Mouse (Mus musculus) stomach, embryonic 16.5 days (tissue): Measurements from ENCODE around the gene Glipr2. TPM values are rescaled to one million over a fixed set of nuclear protein-coding genes. Genes with fewer than 3 reads are reported as not detected.

Source experiments
- ATAC-seq: fragments of 200-750 bp; cut with Nextera tagmentation; 2 replicates; pipeline ENCODE4 v1.8.0; 2017; ENCODE audit warnings: moderate number of reproducible peaks, moderate TSS enrichment; ENCODE audit not compliant: insufficient read depth, low FRiP score
- H3K27ac ChIP-seq: fragments of 300-500 bp; sonication (generic); 2 replicates; pipeline ENCODE4 v1.5.1; 2014; ENCODE audit warnings: low read length
- H3K27me3 ChIP-seq: fragments of 300-500 bp; sonication (generic); 2 replicates; pipeline ENCODE4 v1.6.1; 2014; ENCODE audit warnings: low read length, control low read depth, mixed read lengths; ENCODE audit not compliant: control insufficient read depth, insufficient read depth
- H3K36me3 ChIP-seq: fragments of 300-500 bp; sonication (generic); 2 replicates; pipeline ENCODE4 v1.6.1; 2014; ENCODE audit warnings: low read length; ENCODE audit not compliant: control insufficient read depth, insufficient read depth
- H3K4me1 ChIP-seq: fragments of 300-500 bp; sonication (generic); 2 replicates; pipeline ENCODE4 v1.6.1; 2014; ENCODE audit warnings: low read length, control low read depth, mixed read lengths; ENCODE audit not compliant: control insufficient read depth, insufficient read depth
- H3K4me2 ChIP-seq: fragments of 300-500 bp; sonication (generic); 2 replicates; pipeline ENCODE4 v1.6.1; 2014; ENCODE audit warnings: low read depth, low read length, mixed read lengths
- H3K4me3 ChIP-seq: fragments of 300-500 bp; sonication (generic); replicated peaks from 2 replicates; pipeline ENCODE4 v1.5.1; 2014; ENCODE audit warnings: mild to moderate bottlenecking, low read length
- H3K9ac ChIP-seq: fragments of 300-500 bp; sonication (generic); 2 replicates; pipeline ENCODE4 v1.6.1; 2014; ENCODE audit warnings: low read length
- H3K9me3 ChIP-seq: fragments of 300-500 bp; sonication (generic); replicated peaks from 2 replicates; pipeline ENCODE4 v1.6.1; 2016; ENCODE audit warnings: low read length, control low read depth; ENCODE audit not compliant: control insufficient read depth
- WGBS: fragments of 180-500 bp; shearing (Covaris S2); extraction: QIAGEN DNeasy Blood & Tissue Kit; methylation state at CpG from one replicate; pipeline ENCODE4 v1.1.7; 2014; 5-methylcytosine and 5-hydroxymethylcytosine counted together
- polyA plus RNA-seq: library from polyadenylated mRNA; unstranded; fragments of >200 nt; fragmentation: Nextera tagmentation; extraction: Ambion mirVana; gene quantifications from 2 replicates; pipeline ENCODE4 v1.2.1, GENCODE M21; 2015

The Glipr2 gene
- polyA plus RNA-seq, 1 experiment from 2014 or later = 105 TPM

- H3K4me3 ChIP-seq = no peak overlapping the region
- no peaks in the 10 kb centered on the region for H3K27me3 ChIP-seq
- no peak overlapping the region for H3K4me2 ChIP-seq
- peak overlapping the region; percentile 43; the same call in 1 of the 2 replicates for H3K9ac ChIP-seq
- WGBS = 75% methylated on average over 7 of the region's 7 CpGs
- no peak for ATAC-seq
- peak overlapping the region; percentile 88 for H3K27ac ChIP-seq
- H3K4me1 ChIP-seq = peaks cover 49% of the 10 kb centered on the region
- H3K36me3 ChIP-seq = no peaks in the 10 kb centered on the region
- no peaks in the 10 kb centered on the region for H3K9me3 ChIP-seq
Observed at GRCm38 (mm10) chr4:43965856-43966535, 8.8 kb downstream of the Glipr2 start.

- peak overlapping the region; percentile 81 for H3K27ac ChIP-seq
Observed at GRCm38 (mm10) chr4:43968650-43969049, 11.4 kb downstream of the Glipr2 start.

GRCm38 (mm10) chr4:43969373-43969772 lies 12.2 kb downstream of the Glipr2 start:
- peak overlapping the region; percentile 60; the same call in 1 of the 2 replicates for H3K27ac ChIP-seq
- H3K36me3 ChIP-seq = no peaks in the 10 kb centered on the region
- H3K9me3 ChIP-seq = no peaks in the 10 kb centered on the region
- ATAC-seq = no peak
- H3K9ac ChIP-seq = 0 out of 2 replicates have a peak overlapping the region, but pooled peaks have one; percentile 39
- no peak overlapping the region for H3K4me2 ChIP-seq
- H3K27me3 ChIP-seq = no peaks in the 10 kb centered on the region
- 27% methylated on average over 4 of the region's 4 CpGs for WGBS
- H3K4me1 ChIP-seq = peaks cover 57% of the 10 kb centered on the region
- no peak overlapping the region for H3K4me3 ChIP-seq

More at GRCm38 (mm10) chr4:43968650-43969049, 11.4 kb downstream of the Glipr2 start:
- H3K36me3 ChIP-seq = no peaks in the 10 kb centered on the region
- 50% methylated on average over 13 of the region's 13 CpGs for WGBS
- no peaks in the 10 kb centered on the region for H3K9me3 ChIP-seq
- no peak overlapping the region; the same call in 1 of the 2 replicates for H3K4me2 ChIP-seq
- peaks cover 59% of the 10 kb centered on the region for H3K4me1 ChIP-seq
- H3K9ac ChIP-seq = 0 out of 2 replicates have a peak overlapping the region, but pooled peaks have one; percentile 26
- H3K4me3 ChIP-seq = no peak overlapping the region
- no peaks in the 10 kb centered on the region for H3K27me3 ChIP-seq
- no peak for ATAC-seq

- no peak for ATAC-seq
Observed at GRCm38 (mm10) chr4:43970393-43971330, 13.5 kb downstream of the Glipr2 start.

GRCm38 (mm10) chr4:43971541-43972136 lies 14.4 kb downstream of the Glipr2 start:
- Histone ChIP-seq H3K4me1 (peaks cover 49% of the 10 kb centered on the region), H3K27me3 (no peaks in the 10 kb centered on the region), H3K9ac (no peak overlapping the region; the same call in 1 of the 2 replicates), H3K27ac (peak overlapping the region; percentile 79), H3K36me3 (no peaks in the 10 kb centered on the region), H3K4me3 (no peak overlapping the region), H3K4me2 (peak overlapping the region; percentile 20; the same call in 1 of the 2 replicates), H3K9me3 (no peaks in the 10 kb centered on the region)
- WGBS = 53% methylated on average over 9 of the region's 9 CpGs
- ATAC-seq = peak; percentile 8; the same call in 1 of the 2 replicates

More at GRCm38 (mm10) chr4:43970393-43971330, 13.5 kb downstream of the Glipr2 start:
- Histone ChIP-seq H3K9ac (no peak overlapping the region), H3K4me3 (no peak overlapping the region), H3K27ac (no peak overlapping the region), H3K27me3 (no peaks in the 10 kb centered on the region), H3K9me3 (no peaks in the 10 kb centered on the region), H3K4me2 (no peak overlapping the region), H3K36me3 (no peaks in the 10 kb centered on the region), H3K4me1 (peaks cover 52% of the 10 kb centered on the region)
- 90% methylated on average over 20 of the region's 20 CpGs for WGBS

- Histone ChIP-seq H3K4me3 (no peak overlapping the region), H3K4me1 (peaks cover 49% of the 10 kb centered on the region)
Observed at GRCm38 (mm10) chr4:43972137-43972591, 15.0 kb downstream of the Glipr2 start.

GRCm38 (mm10) chr4:43973526-43973981 lies 16.4 kb downstream of the Glipr2 start:
- H3K9ac ChIP-seq = peak overlapping the region; percentile 41; the same call in 1 of the 2 replicates
- no peaks in the 10 kb centered on the region for H3K9me3 ChIP-seq
- H3K4me2 ChIP-seq = peak overlapping the region; percentile 4; the same call in 1 of the 2 replicates
- peaks cover 42% of the 10 kb centered on the region for H3K4me1 ChIP-seq
- peak overlapping the region; percentile 85 for H3K27ac ChIP-seq
- H3K4me3 ChIP-seq = no peak overlapping the region
- no peak for ATAC-seq
- WGBS = 56% methylated on average over 4 of the region's 4 CpGs
- H3K27me3 ChIP-seq = no peaks in the 10 kb centered on the region
- no peaks in the 10 kb centered on the region for H3K36me3 ChIP-seq

More at GRCm38 (mm10) chr4:43972137-43972591, 15.0 kb downstream of the Glipr2 start:
- no peaks in the 10 kb centered on the region for H3K27me3 ChIP-seq
- peak overlapping the region; percentile 79 for H3K27ac ChIP-seq
- WGBS = 5% methylated on average over 8 of the region's 8 CpGs
- peak; percentile 63; the same call in 1 of the 2 replicates for ATAC-seq
- H3K36me3 ChIP-seq = no peaks in the 10 kb centered on the region
- H3K9me3 ChIP-seq = no peaks in the 10 kb centered on the region
- peak overlapping the region; percentile 20; the same call in 1 of the 2 replicates for H3K4me2 ChIP-seq
- no peak overlapping the region; the same call in 1 of the 2 replicates for H3K9ac ChIP-seq

- no peaks in the 10 kb centered on the region for H3K36me3 ChIP-seq
- no peak overlapping the region for H3K4me3 ChIP-seq
- H3K27me3 ChIP-seq = no peaks in the 10 kb centered on the region
- no peak overlapping the region for H3K4me2 ChIP-seq
- H3K9me3 ChIP-seq = no peaks in the 10 kb centered on the region
- WGBS = 55% methylated on average over 10 of the region's 10 CpGs
- ATAC-seq = no peak
- peaks cover 40% of the 10 kb centered on the region for H3K4me1 ChIP-seq
- peak overlapping the region; percentile 58; the same call in 1 of the 2 replicates for H3K27ac ChIP-seq
- no peak overlapping the region for H3K9ac ChIP-seq
Observed at GRCm38 (mm10) chr4:43974914-43975616, 17.9 kb downstream of the Glipr2 start.
